Mouse (Mus musculus) heart, adult 2 months (tissue): ENCODE data around the gene Samm50. TPM values are rescaled to one million over a fixed set of nuclear protein-coding genes. Genes with fewer than 3 reads are reported as not detected.

Source experiments
- DNase-seq, 2 experiments: peaks; one replicate each; pipeline ENCODE4 v3.0.0; 2021
- H3K27ac ChIP-seq: fragments of 200-600 bp; 2 replicates; pipeline ENCODE4 v1.8.1; 2022
- H3K27me3 ChIP-seq: fragments of 200-500 bp; 2 replicates; pipeline ENCODE4 v1.6.1; 2012; ENCODE audit warnings: mild to moderate bottlenecking, low read length, inconsistent platforms, mixed read lengths; ENCODE audit not compliant: control insufficient read depth, insufficient read depth
- H3K36me3 ChIP-seq: fragments of 200-500 bp; 2 replicates; pipeline ENCODE4 v1.6.1; 2012; ENCODE audit warnings: low read length, inconsistent platforms; ENCODE audit not compliant: control insufficient read depth, insufficient read depth
- H3K4me1 ChIP-seq: fragments of 200-500 bp; 2 replicates; pipeline ENCODE4 v1.6.1; 2011; ENCODE audit warnings: low read length; ENCODE audit not compliant: control insufficient read depth, insufficient read depth
- H3K4me3 ChIP-seq: fragments of 200-600 bp; 2 replicates; pipeline ENCODE4 v1.8.1; 2022
- H3K79me2 ChIP-seq: fragments of 200-500 bp; replicated peaks from 2 replicates; pipeline ENCODE4 v1.6.1; 2012; ENCODE audit warnings: mild to moderate bottlenecking, inconsistent platforms, low read length, moderate library complexity, mixed read lengths; ENCODE audit not compliant: control insufficient read depth, insufficient read depth
- H3K9ac ChIP-seq: fragments of 200-500 bp; 2 replicates; pipeline ENCODE4 v1.6.1; 2012; ENCODE audit warnings: low read depth, mild to moderate bottlenecking, control low read depth, inconsistent platforms, low read length, mixed read lengths
- CTCF ChIP-seq: fragments of 200-600 bp; IDR thresholded peaks from 2 replicates; pipeline ENCODE4 v1.8.1; 2022; ENCODE audit warnings: antibody characterized with exemption, mild to moderate bottlenecking, moderate library complexity
- EP300 ChIP-seq: fragments of 200-500 bp; IDR thresholded peaks from 2 replicates; pipeline ENCODE4 v1.6.1; 2011; ENCODE audit warnings: low read depth, low read length, control low read depth; ENCODE audit not compliant: insufficient read depth
- POLR2A ChIP-seq: fragments of 200-500 bp; IDR thresholded peaks from 2 replicates; pipeline ENCODE4 v1.6.1; 2011; ENCODE audit warnings: mild to moderate bottlenecking, low read depth, low read length, control low read depth; ENCODE audit not compliant: insufficient read depth
- WGBS: fragments of 180-500 bp; shearing (Covaris S2); methylation state at CpG from one replicate; pipeline ENCODE4 v1.1.7; 2018; 5-methylcytosine and 5-hydroxymethylcytosine counted together
- intact Hi-C: fragments of 180-260 bp; cut with DNase I; formaldehyde crosslinking; loops from one replicate; pipeline ENCODE4 v1.15.1; 2025
- polyA plus RNA-seq: library from polyadenylated mRNA; depleted of rRNA; stranded (reverse); fragments of >200 nt; gene quantifications from 2 replicates; pipeline ENCODE4 v1.2.3, GENCODE M21; 2012
- total RNA-seq, 2 experiments: library from RNA; stranded (reverse); gene quantifications; 2 replicates each; pipeline ENCODE4 v1.2.3; 2021

Samm50 gene
- total and polyA plus RNA-seq, 3 experiments = 27.8 to 289 (median 258) TPM

DNA sequence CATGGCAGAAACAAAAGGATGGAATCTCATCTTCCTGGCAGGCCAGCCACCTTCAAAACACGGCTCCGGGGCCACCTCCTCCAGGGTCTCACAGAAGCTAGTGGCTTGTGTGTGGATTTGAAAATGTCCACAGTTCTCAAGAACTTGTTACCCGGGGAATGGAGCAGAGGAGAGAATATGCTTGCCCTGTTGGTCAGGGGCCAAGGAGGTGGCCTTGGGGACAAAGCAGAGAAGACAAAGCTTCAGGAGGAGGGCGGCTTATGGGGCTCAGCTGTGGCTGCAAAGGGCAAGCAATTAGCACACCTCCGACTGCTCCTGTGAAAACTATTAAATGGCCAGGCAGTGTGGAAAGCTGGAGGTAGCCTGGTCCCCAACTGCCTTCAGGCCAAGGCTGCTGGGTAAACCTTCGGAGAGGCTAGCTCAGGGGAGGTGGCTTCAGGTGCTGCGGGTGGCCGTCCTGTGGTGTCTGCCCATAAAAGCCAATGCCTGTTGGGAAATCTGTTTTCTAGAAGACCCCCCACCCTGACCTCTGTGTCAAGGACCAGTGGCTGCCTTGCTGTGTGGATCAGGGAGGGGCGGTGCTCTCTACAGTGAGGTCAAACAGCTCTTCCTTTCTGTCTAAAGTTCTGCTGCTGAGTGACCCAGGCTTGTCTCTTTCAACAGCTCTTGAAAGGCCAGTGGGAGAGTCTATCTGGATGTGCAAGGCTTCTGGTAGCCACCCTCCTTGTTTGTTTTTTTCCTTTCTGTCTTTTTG, 66.7 kb downstream of the Samm50 start:
- no peaks in the 10 kb centered on the region for H3K36me3 ChIP-seq
- no peak for DNase-seq
- H3K79me2 ChIP-seq = peaks cover 1% of the 10 kb centered on the region
- intact Hi-C loops = no loop called here
- H3K9ac ChIP-seq = no peak overlapping the region
- no peak overlapping the region for H3K27ac ChIP-seq
- peaks cover 25% of the 10 kb centered on the region for H3K4me1 ChIP-seq
- WGBS = 74% methylated on average over 9 of the region's 9 CpGs
- TF ChIP-seq CTCF (no peak), POLR2A (no peak), EP300 (no peak)
- H3K4me3 ChIP-seq = no peak overlapping the region
- no peaks in the 10 kb centered on the region for H3K27me3 ChIP-seq

DNA sequence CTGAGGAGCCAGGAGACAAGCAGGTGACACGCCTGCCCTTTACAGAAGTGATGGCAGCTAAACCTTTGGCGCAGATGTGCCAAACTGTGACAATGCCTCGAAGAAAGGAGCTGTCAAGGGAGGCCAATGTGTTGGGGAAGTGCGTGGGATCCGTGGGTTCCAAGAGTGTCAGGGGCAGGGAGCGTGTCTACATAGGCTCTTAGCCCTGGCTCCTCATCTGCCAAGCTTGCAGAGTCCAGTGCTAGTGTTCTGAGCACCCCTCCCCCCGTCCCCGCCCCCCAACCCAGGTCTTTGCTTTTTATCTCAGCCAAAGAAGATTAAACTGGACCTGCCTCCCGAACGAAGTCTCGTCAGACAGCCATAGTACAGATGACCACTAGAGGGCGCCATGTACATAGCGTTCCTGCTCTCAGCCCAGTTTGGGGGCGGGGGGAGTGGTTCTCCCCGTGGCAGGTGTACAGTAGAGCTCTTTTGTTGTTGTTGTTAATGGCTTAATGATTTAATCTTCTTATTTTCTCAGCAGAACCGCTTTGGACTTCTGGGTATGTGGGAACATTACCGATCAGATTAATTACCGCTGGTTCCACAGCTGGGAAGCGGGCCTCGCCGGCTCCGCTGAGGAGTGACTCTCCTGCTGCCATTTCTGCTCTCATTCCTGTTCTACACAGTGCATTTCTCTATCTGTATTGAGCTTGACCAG, 68.2 kb downstream of the Samm50 start:
- no peaks in the 10 kb centered on the region for H3K27me3 ChIP-seq
- 0 out of 2 replicates have a peak, but pooled peaks have one; percentile 60 for TF ChIP-seq EP300
- TF ChIP-seq POLR2A = no peak
- TF ChIP-seq CTCF = peak; percentile 87
- peaks cover 5% of the 10 kb centered on the region for H3K79me2 ChIP-seq
- no peaks in the 10 kb centered on the region for H3K36me3 ChIP-seq
- H3K27ac ChIP-seq = no peak overlapping the region
- peaks cover 21% of the 10 kb centered on the region for H3K4me1 ChIP-seq
- H3K9ac ChIP-seq = no peak overlapping the region
- DNase-seq = peak; percentile 60 to 69
- 44% methylated on average over 22 of the region's 22 CpGs for WGBS
- no peak overlapping the region for H3K4me3 ChIP-seq
- intact Hi-C loops = loop anchor here (2.0 to 10.0 kb wide), 3 partner anchors 47 to 357 kb away; partner anchors contain the start of gene Shisal1

DNA sequence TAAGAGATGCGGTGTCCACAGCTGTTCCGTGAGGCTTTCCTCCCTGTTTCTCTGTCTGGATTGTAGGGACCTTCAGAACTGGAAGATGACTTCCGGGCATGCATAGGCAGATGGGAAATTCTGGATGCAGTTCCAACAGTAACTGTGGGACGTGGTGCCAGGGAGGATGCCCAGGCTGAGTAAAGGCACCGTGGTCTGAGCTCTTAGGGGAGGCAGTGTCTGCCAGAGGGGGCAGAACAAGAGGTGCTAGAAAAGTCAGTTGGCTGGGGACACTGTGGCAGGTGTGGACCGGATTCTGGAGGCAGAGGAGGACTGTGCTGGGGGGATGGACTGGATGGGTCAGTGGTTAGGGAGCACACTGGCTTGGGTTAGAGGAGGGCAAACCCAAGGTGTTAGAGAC, 70.6 kb downstream of the Samm50 start:
- Histone ChIP-seq H3K4me1 (peaks cover 13% of the 10 kb centered on the region), H3K4me3 (no peak overlapping the region), H3K9ac (no peak overlapping the region), H3K36me3 (no peaks in the 10 kb centered on the region), H3K79me2 (peaks cover 5% of the 10 kb centered on the region), H3K27ac (no peak overlapping the region), H3K27me3 (no peaks in the 10 kb centered on the region)
- DNase-seq = no peak
- 83% methylated on average over 6 of the region's 6 CpGs for WGBS
- intact Hi-C loops = loop anchor here (10.0 kb wide), 1 partner anchor 182 kb away; the partner anchor contains the start of gene Shisal1
- TF ChIP-seq POLR2A (no peak), CTCF (no peak), EP300 (no peak)

DNA sequence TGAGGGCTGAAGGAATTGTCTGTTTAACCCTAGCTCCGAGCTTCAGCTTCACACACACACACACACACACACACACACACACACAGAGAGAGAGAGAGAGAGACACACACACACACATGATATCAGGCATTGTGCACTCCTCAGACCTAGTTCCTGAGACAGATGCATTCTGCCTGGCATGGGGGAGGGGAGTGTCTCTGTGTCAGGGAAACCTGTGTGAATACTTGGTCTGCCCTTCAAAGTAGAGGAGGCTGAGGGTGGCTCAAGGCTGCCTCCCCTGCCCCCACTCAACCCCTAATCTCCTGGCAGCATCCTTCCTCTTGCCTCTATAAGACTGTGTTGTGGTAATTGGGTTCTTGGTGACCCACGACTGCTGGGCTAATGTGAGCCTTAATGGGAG, 71.5 kb downstream of the Samm50 start:
- DNase-seq = no peak
- Histone ChIP-seq H3K27me3 (no peaks in the 10 kb centered on the region), H3K27ac (no peak overlapping the region), H3K36me3 (no peaks in the 10 kb centered on the region), H3K79me2 (peaks cover 5% of the 10 kb centered on the region), H3K4me1 (peaks cover 13% of the 10 kb centered on the region), H3K4me3 (no peak overlapping the region), H3K9ac (no peak overlapping the region)
- TF ChIP-seq POLR2A (no peak), CTCF (no peak), EP300 (no peak)
- intact Hi-C loops = loop anchor here (10.0 kb wide), 1 partner anchor 181 kb away; the partner anchor contains the start of gene Shisal1
- 52% methylated on average over 2 of the region's 2 CpGs for WGBS

DNA sequence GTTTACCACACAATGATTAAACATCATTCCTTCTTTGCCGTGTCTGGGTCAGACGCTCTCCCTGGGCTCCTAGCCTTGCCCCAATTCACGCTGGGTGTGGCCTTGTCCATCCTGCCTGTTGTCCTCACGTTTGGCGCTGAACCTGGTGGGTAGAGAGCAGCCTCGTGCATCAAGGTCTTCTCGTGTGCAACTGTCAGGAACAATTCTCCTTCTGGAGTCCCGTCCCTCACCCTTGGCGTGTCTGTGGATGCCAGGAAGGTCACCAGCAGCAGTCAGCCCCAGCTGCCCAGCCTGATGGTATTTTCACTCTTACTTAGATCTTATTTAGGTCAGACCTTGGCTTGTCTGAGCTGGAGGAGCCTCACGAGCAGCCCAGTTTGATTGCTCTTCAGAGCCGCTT, 73.1 kb downstream of the Samm50 start:
- H3K4me1 ChIP-seq = peaks cover 18% of the 10 kb centered on the region
- DNase-seq = no peak
- no peaks in the 10 kb centered on the region for H3K27me3 ChIP-seq
- H3K9ac ChIP-seq = no peak overlapping the region
- peaks cover 5% of the 10 kb centered on the region for H3K79me2 ChIP-seq
- WGBS = 69% methylated on average over 11 of the region's 11 CpGs
- TF ChIP-seq POLR2A (no peak), CTCF (no peak), EP300 (no peak)
- no peaks in the 10 kb centered on the region for H3K36me3 ChIP-seq
- intact Hi-C loops = loop anchor here (10.0 kb wide), 1 partner anchor 180 kb away; the partner anchor contains the start of gene Shisal1
- no peak overlapping the region for H3K4me3 ChIP-seq
- H3K27ac ChIP-seq = no peak overlapping the region
